Mouse (Mus musculus): ENCODE measurements around the gene Fam234a. TPM values are rescaled to one million over a fixed set of nuclear protein-coding genes. Genes with fewer than 3 reads are reported as not detected.
"Not testable (repeated sequence)": the region's sequence is repeated elsewhere in the genome, so short reads cannot be mapped to it uniquely, and the experiment has no call there.

The Fam234a gene
- polyA plus RNA-seq (2015; fragmentation: Nextera tagmentation; extraction: Ambion mirVana) = 44.0 and 44.7 TPM in 2 replicates

DNA sequence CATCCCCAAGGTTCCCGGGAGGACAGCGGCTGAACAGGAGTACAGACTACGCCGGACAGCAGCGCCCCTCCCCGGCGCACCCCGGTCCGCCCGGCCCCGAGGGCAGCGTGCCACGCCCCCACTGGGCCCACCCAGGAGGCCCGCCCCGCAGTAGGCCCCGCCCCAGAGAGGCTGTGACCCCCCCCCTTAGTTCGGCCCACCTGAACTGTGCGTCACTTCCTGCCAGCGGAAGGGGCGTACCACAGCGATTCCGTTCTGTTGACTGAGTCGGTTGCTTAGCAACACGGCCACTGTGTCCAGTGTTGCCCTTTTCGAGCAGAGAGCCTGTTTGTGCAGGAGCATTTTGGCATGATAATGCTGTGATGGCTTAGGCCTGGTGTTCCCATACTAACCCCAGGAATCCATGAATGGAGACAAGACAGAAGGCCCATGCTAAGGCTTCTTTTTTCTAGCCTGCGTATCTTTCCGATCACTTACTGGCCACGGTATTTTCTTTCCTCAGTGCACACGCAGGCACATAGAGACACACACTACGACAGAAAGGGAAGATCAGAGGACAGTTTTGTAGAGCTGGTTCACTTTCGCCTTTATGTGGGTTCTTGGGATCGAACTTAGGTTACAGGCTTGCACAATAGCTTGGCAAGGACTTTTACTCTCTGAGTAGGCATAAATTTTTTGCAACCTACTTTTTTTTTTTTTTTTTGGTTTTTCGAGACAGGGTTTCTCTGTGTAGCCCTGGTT, at the start of gene Fam234a:
Gene Fam234a, minus strand, starts transcription at position 142 of the 741 bp plus-strand sequence.
- no peaks in the 10 kb centered on the region for H3K9me3 ChIP-seq
- peaks cover 10% of the 10 kb centered on the region for H3K4me1 ChIP-seq
- H3K9ac ChIP-seq = peak within 1 kb of the TSS; percentile 76
- peak within 1 kb of the TSS; percentile 76 for H3K4me3 ChIP-seq
- WGBS = 7% methylated on average over 33 of the region's 33 CpGs
- H3K4me2 ChIP-seq (replicated peaks) = peak within 1 kb of the TSS; percentile 81
- no peaks in the 10 kb centered on the region for H3K36me3 ChIP-seq
- H3K27ac ChIP-seq = peak within 1 kb of the TSS; percentile 72; the same call in 1 of the 2 replicates
- peak; percentile 95 for ATAC-seq (ENCODE audit: low FRiP score, low read depth)
- 0 out of 2 replicates have a peak, but pooled peaks cover 3% of the 10 kb centered on the region for H3K27me3 ChIP-seq

DNA sequence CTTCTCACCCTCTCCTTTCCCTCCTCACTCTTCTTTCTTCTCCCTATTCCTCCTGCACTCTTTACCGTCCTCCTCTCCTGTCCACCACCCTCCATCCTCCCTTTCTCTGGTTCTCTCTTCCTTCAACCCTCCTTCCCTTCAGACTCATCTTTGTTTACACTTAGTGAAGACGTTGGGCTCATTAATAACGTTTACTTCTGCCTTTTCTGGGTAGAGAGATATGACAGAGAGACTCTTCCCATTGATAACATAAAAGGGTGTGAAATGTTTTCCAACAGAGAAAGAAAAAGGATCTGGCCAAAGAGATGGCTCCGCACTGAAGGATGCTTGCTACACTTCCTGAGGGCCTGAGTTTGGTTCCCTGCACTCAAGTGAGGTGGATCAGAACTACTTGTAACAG, 45.4 kb upstream of the Fam234a start:
- Histone ChIP-seq H3K4me2 (replicated peaks) (no peak overlapping the region), H3K9me3 (peaks cover 19% of the 10 kb centered on the region), H3K4me3 (no peak overlapping the region), H3K9ac (no peak overlapping the region), H3K27ac (no peak overlapping the region), H3K27me3 (no peaks in the 10 kb centered on the region), H3K4me1 (no peaks in the 10 kb centered on the region), H3K36me3 (peaks cover 74% of the 10 kb centered on the region)
- ATAC-seq (ENCODE audit: low FRiP score, low read depth) = no peak
- WGBS = 82% methylated on average over 4 of the region's 4 CpGs

DNA sequence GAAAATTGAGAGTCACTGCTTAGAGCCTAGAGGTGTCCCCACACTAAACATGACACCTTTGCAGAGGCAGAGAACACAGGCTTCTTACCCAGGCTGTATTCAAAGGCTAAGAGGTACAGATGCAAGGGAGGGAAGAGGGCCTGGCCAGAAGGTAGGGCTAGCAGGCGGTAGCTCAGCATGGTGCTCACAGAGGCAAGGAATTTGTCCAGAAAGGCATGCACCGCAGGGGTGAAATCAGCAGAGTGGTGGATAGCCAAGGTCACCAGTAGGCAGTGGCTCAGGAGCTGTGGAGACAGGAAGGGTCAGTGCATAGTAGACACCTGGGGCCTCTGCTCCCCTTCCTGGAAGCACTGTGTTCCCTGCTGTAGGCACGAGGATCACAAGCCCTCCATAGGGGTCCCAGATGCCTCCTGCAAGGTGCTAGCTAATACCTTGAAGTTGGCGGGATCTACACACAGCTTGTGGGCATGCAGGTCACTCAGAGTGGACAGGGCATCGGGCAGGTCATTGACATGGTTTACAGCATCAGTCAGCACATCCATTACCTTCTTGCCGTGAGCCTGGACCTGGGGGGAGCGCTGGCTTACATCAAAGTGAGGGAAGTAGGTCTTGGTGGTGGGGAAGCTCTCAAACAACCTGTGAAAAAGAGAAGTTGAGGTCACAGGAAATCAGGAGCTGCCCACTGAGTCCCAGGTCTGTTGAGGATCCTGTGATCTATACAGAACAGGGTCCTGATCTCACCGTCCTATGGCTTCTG, 42.3 kb upstream of the Fam234a start:
- H3K9ac ChIP-seq = no peak overlapping the region
- H3K9me3 ChIP-seq = peaks cover 4% of the 10 kb centered on the region
- H3K4me2 ChIP-seq (replicated peaks) = no peak overlapping the region
- WGBS = 86% methylated on average over 8 of the region's 8 CpGs
- H3K27me3 ChIP-seq = no peaks in the 10 kb centered on the region
- H3K4me3 ChIP-seq = no peak overlapping the region
- no peak for ATAC-seq (ENCODE audit: low FRiP score, low read depth)
- H3K27ac ChIP-seq = no peak overlapping the region
- H3K4me1 ChIP-seq = no peaks in the 10 kb centered on the region
- H3K36me3 ChIP-seq = peaks cover 99% of the 10 kb centered on the region

DNA sequence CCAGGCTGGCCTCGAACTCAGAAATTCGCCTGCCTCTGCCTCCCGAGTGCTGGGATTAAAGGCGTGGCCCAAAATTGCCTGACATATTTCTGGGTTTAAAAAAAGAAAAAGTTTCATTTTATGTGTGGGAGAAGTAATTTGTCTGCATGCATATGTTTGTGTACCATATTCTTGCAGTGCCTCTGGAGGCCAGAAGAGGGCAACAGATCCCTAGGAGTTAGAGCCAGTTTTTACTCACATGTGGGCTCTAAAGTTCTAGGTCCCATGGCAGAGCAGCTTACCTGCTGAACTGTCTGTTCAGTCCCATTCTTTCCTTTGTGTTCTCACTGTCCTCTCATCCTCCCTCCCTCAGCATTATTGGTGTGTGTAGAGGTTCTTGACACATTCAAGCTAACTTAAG, 32.7 kb upstream of the Fam234a start:
- Histone ChIP-seq H3K27me3 (no peaks in the 10 kb centered on the region), H3K9me3 (no peaks in the 10 kb centered on the region), H3K4me3 (no peak overlapping the region), H3K4me1 (no peaks in the 10 kb centered on the region), H3K4me2 (replicated peaks) (no peak overlapping the region), H3K27ac (no peak overlapping the region), H3K36me3 (peaks cover 91% of the 10 kb centered on the region), H3K9ac (no peak overlapping the region)
- 97% methylated on average over 4 of the region's 4 CpGs for WGBS
- no peak for ATAC-seq (ENCODE audit: low FRiP score, low read depth)

DNA sequence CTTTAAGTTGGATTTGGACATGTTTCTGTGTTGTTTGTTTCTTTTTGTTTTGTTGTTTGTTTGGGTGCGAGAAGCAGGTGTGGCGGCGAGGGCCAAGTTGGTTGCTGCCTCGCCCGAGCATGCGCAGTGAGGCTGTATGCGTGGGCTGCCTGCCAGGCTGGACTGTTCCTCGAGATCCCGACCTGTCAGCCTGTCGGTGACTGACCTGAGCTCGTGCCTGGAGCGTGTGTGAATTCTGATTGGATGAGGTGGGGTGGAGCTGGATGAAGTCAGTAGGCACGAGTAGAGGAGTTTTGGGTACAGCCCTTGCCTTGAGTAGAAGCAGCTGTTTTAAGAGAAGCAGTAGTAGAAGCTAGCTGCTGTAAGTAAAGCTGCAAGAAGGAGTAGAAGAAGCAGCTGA, 31.9 kb upstream of the Fam234a start:
- H3K4me3 ChIP-seq = no peak overlapping the region
- H3K4me2 ChIP-seq (replicated peaks) = no peak overlapping the region
- ATAC-seq (ENCODE audit: low FRiP score, low read depth) = no peak
- peaks cover 91% of the 10 kb centered on the region for H3K36me3 ChIP-seq
- no peak overlapping the region for H3K27ac ChIP-seq
- H3K9ac ChIP-seq = no peak overlapping the region
- 88% methylated on average over 13 of the region's 13 CpGs for WGBS
- H3K27me3 ChIP-seq = no peaks in the 10 kb centered on the region
- no peaks in the 10 kb centered on the region for H3K9me3 ChIP-seq
- H3K4me1 ChIP-seq = no peaks in the 10 kb centered on the region

DNA sequence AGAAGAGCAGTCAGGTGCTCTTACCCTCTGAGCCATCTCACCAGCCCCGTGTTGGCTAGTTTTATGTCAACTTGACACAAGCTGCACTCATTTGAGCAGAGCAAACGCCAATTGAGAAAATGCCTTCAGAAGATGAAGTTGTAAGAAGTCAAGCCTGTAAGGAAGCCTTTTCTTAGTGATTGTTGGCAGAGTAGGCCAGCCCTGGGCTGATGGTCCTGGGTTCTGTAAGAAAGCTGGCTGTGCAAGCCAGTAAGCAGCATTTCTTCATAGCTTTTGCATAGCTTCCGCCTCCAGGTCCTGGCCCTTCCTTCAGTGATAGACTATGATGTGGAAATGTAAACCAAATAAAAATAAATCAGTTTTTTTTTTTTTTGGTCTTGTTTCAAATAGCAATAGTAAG, 28.5 kb upstream of the Fam234a start:
- peaks cover 87% of the 10 kb centered on the region for H3K36me3 ChIP-seq
- H3K4me1 ChIP-seq = no peaks in the 10 kb centered on the region
- H3K4me3 ChIP-seq = no peak overlapping the region
- H3K9me3 ChIP-seq = no peaks in the 10 kb centered on the region
- H3K27ac ChIP-seq = no peak overlapping the region
- H3K9ac ChIP-seq = no peak overlapping the region
- H3K4me2 ChIP-seq (replicated peaks) = no peak overlapping the region
- H3K27me3 ChIP-seq = no peaks in the 10 kb centered on the region
- no peak for ATAC-seq (ENCODE audit: low FRiP score, low read depth)
- 86% methylated on average over 3 of the region's 3 CpGs for WGBS

DNA sequence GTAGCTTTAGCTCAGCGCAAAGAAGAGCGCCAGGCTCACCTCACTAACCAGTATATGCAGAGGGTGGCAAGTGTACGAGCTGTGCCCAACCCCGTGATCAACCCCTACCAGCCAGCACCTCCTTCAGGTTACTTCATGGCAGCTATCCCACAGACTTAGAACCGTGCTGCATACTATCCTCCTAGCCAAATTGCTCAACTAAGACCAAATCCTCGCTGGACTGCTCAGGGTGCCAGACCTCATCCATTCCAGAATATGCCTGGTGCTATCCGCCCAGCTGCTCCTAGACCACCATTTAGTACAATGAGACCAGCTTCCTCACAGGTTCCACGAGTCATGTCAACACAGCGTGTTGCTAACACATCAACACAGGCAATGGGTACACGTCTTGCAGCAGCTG, 25.5 kb upstream of the Fam234a start:
- not testable (repeated sequence) for H3K27ac ChIP-seq; H3K4me1 ChIP-seq; ATAC-seq (ENCODE audit: low FRiP score, low read depth); H3K9ac ChIP-seq; H3K4me2 ChIP-seq (replicated peaks); H3K27me3 ChIP-seq; H3K9me3 ChIP-seq; H3K4me3 ChIP-seq
- H3K36me3 ChIP-seq = peaks cover 87% of the 10 kb centered on the region
- WGBS = 96% methylated on average over 10 of the region's 10 CpGs

DNA sequence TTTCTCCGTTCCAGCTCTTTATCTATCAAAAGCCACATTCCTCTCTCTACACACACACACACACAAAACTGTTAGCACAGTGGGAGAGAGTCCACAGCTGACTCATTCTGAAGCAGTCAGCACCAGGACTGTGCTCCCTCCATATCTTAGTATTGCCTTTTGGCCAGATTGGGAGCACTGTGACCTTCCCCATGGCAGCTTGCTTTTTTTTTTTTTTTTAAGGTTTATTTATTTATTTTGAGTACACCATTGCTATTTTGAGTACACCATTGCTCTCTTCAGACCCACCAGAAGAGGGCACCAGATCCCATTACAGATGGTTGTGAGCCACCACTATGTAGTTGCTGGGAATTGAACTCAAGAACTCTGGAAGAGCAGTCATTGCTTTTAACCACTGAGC, 24.8 kb upstream of the Fam234a start:
- H3K36me3 ChIP-seq = peaks cover 90% of the 10 kb centered on the region

DNA sequence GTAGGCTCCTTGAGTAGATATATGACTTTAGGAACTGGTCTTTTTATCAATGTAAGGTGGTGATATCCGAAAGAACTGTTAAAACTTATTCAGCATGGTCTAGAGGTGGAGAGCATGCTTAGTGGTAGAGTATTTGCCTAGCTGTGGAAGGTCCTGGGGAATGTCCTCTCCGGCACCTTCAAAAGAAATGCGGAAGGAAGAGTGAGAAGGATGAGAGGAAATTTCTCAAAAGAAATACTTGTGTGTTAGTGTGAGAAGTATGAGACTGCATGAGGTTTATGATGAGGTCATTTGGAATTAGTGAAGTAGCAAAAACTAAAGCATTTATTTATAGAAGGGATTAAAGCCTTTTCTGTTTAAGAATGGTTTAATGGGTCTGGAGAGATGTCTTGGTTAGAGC, 18.3 kb upstream of the Fam234a start:
- H3K27ac ChIP-seq = no peak overlapping the region
- no peaks in the 10 kb centered on the region for H3K27me3 ChIP-seq
- no peak overlapping the region for H3K4me2 ChIP-seq (replicated peaks)
- no peak for ATAC-seq (ENCODE audit: low FRiP score, low read depth)
- peaks cover 95% of the 10 kb centered on the region for H3K36me3 ChIP-seq
- H3K9me3 ChIP-seq = no peaks in the 10 kb centered on the region
- H3K4me1 ChIP-seq = no peaks in the 10 kb centered on the region
- 96% methylated on average over 3 of the region's 3 CpGs for WGBS
- no peak overlapping the region for H3K9ac ChIP-seq
- H3K4me3 ChIP-seq = no peak overlapping the region

More for the DNA sequence above, 24.8 kb upstream of the Fam234a start:
- H3K9me3 ChIP-seq = no peaks in the 10 kb centered on the region
- no peaks in the 10 kb centered on the region for H3K4me1 ChIP-seq
- H3K4me2 ChIP-seq (replicated peaks) = no peak overlapping the region
- ATAC-seq (ENCODE audit: low FRiP score, low read depth) = no peak
- WGBS = 97% methylated on average over 1 of the region's 1 CpGs
- no peaks in the 10 kb centered on the region for H3K27me3 ChIP-seq
- no peak overlapping the region for H3K9ac ChIP-seq
- H3K4me3 ChIP-seq = no peak overlapping the region
- no peak overlapping the region for H3K27ac ChIP-seq

DNA sequence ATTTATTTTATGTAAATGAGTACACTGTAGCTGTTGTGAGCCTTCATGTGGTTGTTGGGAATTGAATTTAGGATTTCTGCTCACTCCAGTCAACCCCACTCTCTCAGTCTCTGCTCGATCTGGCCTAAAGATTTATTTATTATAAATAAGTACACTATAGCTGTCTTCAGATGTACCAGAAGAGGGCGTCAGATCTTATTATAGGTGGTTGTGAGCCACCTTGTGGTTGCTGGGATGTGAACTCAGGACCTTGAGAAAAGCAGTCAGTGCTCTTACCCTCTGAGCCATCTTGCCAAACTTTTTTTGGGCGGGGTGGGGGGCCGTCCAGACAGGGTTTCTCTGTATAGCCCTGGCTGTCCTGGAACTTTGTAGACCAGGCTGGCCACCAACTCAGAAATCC, 17.8 kb upstream of the Fam234a start:
- ATAC-seq (ENCODE audit: low FRiP score, low read depth) = no peak
- 86% methylated on average over 4 of the region's 4 CpGs for WGBS

DNA sequence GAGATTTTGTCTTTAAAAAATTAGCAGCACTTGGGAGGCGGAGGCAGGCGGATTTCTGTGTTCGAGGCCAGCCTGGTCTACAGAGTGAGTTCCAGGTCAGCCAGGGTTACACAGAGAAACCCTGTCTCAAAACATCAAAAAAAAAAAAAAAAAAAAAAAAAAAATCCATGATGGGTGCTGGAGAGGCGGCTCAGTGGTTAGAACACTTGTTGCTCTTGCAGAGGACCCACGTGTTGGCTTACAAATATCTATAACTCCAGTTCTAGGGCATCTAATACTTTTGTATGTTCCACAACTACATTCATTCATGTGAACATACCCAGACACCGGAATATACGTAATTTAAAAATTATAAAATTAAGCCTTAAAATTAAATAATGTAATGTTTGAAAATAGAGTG, 11.3 kb upstream of the Fam234a start:
- no peak overlapping the region for H3K27ac ChIP-seq
- no peaks in the 10 kb centered on the region for H3K27me3 ChIP-seq
- H3K4me3 ChIP-seq = no peak overlapping the region
- no peaks in the 10 kb centered on the region for H3K9me3 ChIP-seq
- H3K4me1 ChIP-seq = peaks cover 13% of the 10 kb centered on the region
- no peak for ATAC-seq (ENCODE audit: low FRiP score, low read depth)
- H3K9ac ChIP-seq = no peak overlapping the region
- H3K36me3 ChIP-seq = peaks cover 40% of the 10 kb centered on the region
- H3K4me2 ChIP-seq (replicated peaks) = no peak overlapping the region
- WGBS = 97% methylated on average over 7 of the region's 7 CpGs

More for the DNA sequence above, 17.8 kb upstream of the Fam234a start:
- H3K36me3 ChIP-seq = peaks cover 95% of the 10 kb centered on the region
- H3K9me3 ChIP-seq = no peaks in the 10 kb centered on the region
- no peak overlapping the region for H3K4me3 ChIP-seq
- no peak overlapping the region for H3K9ac ChIP-seq
- H3K27me3 ChIP-seq = no peaks in the 10 kb centered on the region
- H3K4me1 ChIP-seq = no peaks in the 10 kb centered on the region
- no peak overlapping the region for H3K27ac ChIP-seq
- H3K4me2 ChIP-seq (replicated peaks) = no peak overlapping the region

DNA sequence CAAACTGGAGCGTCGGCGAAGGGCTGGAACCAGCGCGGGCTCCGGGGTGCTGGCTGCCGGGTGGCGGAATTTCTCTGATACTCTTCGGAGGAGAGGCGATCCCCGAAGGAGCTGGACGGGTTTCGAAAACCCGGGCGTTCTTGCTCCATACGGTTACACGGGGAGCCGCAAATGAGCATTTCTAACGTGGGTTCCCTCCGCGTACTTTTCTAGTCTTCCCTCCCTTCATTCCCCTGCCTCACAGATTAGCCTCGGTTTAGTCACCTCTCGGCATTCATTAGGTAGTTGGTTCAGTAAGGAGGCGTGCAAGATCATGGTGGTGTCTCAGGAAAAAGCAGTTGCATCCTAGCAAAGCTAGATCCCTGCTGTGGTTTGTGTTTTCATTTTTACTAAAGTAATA, 9.4 kb upstream of the Fam234a start:
- Histone ChIP-seq H3K4me2 (replicated peaks) (peak overlapping the region; percentile 64), H3K9ac (peak overlapping the region; percentile 98), H3K4me3 (peak overlapping the region; percentile 94), H3K36me3 (peaks cover 23% of the 10 kb centered on the region), H3K27me3 (no peaks in the 10 kb centered on the region), H3K27ac (peak overlapping the region; percentile 98), H3K4me1 (peaks cover 13% of the 10 kb centered on the region), H3K9me3 (no peaks in the 10 kb centered on the region)
- ATAC-seq (ENCODE audit: low FRiP score, low read depth) = no peak
- WGBS = under 1% methylated on average over 24 of the region's 24 CpGs

All from limb, embryonic 13.5 days (tissue).